Mouse (Mus musculus) embryonic fibroblast, embryonic 13.5 days (primary cell): ENCODE data around the gene Slc4a2. TPM values are rescaled to one million over a fixed set of nuclear protein-coding genes. Genes with fewer than 3 reads are reported as not detected.

Source experiments
- H3K27ac ChIP-seq: 2 replicates; pipeline ENCODE4 v1.5.1; 2012; ENCODE audit warnings: low read length, control low read depth, inconsistent platforms; ENCODE audit not compliant: insufficient read depth
- H3K4me1 ChIP-seq: 2 replicates; pipeline ENCODE4 v1.6.1; 2011; ENCODE audit warnings: low read length; ENCODE audit not compliant: control insufficient read depth, insufficient read depth
- H3K4me3 ChIP-seq: 2 replicates; pipeline ENCODE4 v1.5.1; 2011; ENCODE audit warnings: mild to moderate bottlenecking, control low read depth, low read length; ENCODE audit not compliant: insufficient read depth
- CTCF ChIP-seq: IDR thresholded peaks from 2 replicates; pipeline ENCODE4 v1.5.1; 2011; ENCODE audit warnings: mild to moderate bottlenecking, control low read depth, low read length, moderate library complexity, borderline replicate concordance; ENCODE audit not compliant: insufficient read depth
- POLR2A ChIP-seq: IDR thresholded peaks from 2 replicates; pipeline ENCODE4 v1.6.1; 2011; ENCODE audit warnings: low read depth, mild to moderate bottlenecking, control low read depth, low read length, moderate library complexity
- polyA plus RNA-seq: library from polyadenylated mRNA; stranded (reverse); fragments of >200 nt; gene quantifications from 2 replicates; pipeline ENCODE4 v1.2.4, GENCODE M21; 2011; ENCODE audit warnings: low read depth; ENCODE audit not compliant: missing spikeins, insufficient read length

Gene Slc4a2
- polyA plus RNA-seq, 1 experiment = 59.0 TPM

DNA sequence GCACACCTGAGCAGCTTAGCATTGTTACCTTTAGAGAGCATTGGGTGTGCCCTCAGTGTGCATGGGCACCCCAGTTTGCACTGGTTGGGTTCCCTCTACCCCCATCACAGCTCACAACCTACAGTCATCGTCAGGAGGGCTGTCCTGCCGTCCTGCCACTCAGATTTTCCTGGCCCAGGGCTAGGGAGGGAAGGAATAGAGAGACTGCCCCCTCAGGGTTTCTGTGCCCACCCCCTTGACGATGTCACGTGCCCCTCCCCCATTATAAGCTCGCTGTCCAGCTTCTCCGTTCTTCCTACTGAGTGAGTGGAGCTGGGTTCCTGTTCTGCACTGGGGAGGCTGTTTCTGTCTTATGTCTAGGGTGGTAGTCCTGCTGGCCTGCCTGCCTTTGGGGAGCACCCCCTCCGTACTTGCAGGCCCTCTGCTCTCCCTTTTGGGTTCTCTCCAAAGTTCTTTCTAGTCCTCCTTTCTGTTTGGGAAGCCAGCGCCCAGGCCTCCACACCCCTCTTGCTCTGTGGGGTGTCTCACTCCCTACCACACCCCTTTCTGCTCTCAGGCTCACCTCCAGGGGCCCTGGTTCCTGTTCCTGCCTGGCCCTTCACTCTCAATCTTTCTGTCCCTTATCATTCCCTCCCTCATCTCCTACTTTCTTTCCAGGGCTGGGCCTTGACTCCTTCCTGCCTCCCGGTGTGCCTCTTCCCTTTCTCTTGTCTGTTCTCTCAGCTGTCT lies 3.1 kb downstream of the Slc4a2 start:
- Histone ChIP-seq H3K27ac (peak overlapping the region; percentile 27), H3K4me1 (peaks cover 4% of the 10 kb centered on the region), H3K4me3 (peak overlapping the region; percentile 74)
- TF ChIP-seq POLR2A (peak; percentile 58), CTCF (no peak)

DNA sequence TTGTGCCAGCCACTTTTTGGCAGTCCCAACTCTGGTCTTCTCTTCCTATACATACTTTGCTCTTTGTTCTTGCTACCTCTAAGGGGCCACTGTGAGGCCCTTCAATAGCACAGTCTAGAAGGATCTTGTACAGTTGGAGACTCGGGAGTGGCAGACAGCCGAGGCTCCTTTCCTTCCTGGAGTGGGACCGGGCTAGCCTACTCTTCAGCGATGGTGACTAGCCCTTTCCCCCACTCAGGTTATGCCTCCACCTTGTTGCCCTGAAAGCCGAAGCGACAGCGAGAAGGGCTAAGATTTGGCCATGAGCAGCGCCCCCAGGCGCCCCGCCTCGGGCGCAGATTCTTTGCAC lies 3.6 kb downstream of the Slc4a2 start:
- Histone ChIP-seq H3K27ac (peak overlapping the region; percentile 27), H3K4me1 (peaks cover 4% of the 10 kb centered on the region), H3K4me3 (peak overlapping the region; percentile 74)
- TF ChIP-seq POLR2A (no peak), CTCF (no peak)

GRCm38 (mm10) chr5:24427981-24428402 lies 4.4 kb downstream of the Slc4a2 start:
- H3K4me1 ChIP-seq = peaks cover 4% of the 10 kb centered on the region
- peak overlapping the region; percentile 3; the same call in 1 of the 2 replicates for H3K4me3 ChIP-seq
- H3K27ac ChIP-seq = no peak overlapping the region
- TF ChIP-seq CTCF = no peak
- TF ChIP-seq POLR2A = no peak

DNA sequence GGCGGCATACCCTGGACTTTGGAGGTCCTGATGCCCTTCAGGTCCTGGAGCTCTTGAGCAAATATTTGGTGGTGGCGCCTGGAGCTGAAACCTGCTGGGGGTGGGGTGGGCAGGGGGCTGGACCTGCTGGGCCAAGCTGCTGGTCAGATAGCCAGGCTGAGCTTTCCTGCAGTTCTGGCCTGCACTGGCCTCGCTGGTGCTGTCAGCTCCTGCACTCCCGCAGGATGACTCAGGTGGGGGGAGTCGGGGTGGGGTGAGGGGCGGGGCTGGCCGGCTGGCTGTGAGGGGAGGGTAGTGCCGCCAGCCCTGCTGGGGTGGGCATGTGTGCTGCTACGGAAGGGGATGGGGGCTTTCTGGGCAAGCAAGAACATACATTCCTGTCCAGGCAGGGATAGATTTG lies 5.0 kb downstream of the Slc4a2 start:
- Histone ChIP-seq H3K27ac (no peak overlapping the region), H3K4me3 (peak overlapping the region; percentile 3; the same call in 1 of the 2 replicates), H3K4me1 (peaks cover 4% of the 10 kb centered on the region)
- TF ChIP-seq POLR2A (peak; percentile 43; the same call in 1 of the 2 replicates), CTCF (no peak)

DNA sequence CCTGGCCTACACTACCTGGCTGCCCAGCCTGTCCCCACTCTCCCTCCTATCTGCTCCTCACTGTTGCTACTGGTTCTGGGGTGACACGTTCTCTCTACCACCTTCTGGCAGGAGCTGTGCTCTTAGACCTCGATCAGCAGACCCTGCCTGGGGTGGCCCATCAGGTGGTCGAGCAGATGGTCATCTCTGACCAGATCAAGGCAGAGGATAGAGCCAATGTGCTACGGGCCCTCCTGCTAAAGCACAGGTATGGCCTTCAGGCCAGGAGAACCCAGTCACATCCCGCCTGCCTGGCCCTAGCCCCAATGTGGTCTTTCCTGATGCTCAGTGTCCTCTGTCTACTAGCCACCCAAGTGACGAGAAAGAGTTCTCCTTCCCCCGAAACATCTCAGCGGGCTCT lies 10.4 kb downstream of the Slc4a2 start:
- Histone ChIP-seq H3K27ac (no peak overlapping the region), H3K4me1 (no peaks in the 10 kb centered on the region), H3K4me3 (no peak overlapping the region)
- no peak for TF ChIP-seq POLR2A

GRCm38 (mm10) chr5:24441187-24441586 lies 17.6 kb downstream of the Slc4a2 start:
- H3K27ac ChIP-seq = no peak overlapping the region
- peaks cover 4% of the 10 kb centered on the region; the same call in 1 of the 2 replicates for H3K4me1 ChIP-seq
- TF ChIP-seq CTCF (no peak), POLR2A (no peak)
- H3K4me3 ChIP-seq = no peak overlapping the region

- no peak overlapping the region for H3K27ac ChIP-seq
- H3K4me1 ChIP-seq = peaks cover 4% of the 10 kb centered on the region; the same call in 1 of the 2 replicates
- H3K4me3 ChIP-seq = no peak overlapping the region
- TF ChIP-seq POLR2A (no peak; the same call in 1 of the 2 replicates), CTCF (no peak)
Observed at GRCm38 (mm10) chr5:24442029-24442428, 18.4 kb downstream of the Slc4a2 start.

- TF ChIP-seq CTCF (no peak), POLR2A (no peak; the same call in 1 of the 2 replicates)
- H3K4me3 ChIP-seq = no peak overlapping the region
- H3K27ac ChIP-seq = no peak overlapping the region
- peaks cover 4% of the 10 kb centered on the region; the same call in 1 of the 2 replicates for H3K4me1 ChIP-seq
Observed at GRCm38 (mm10) chr5:24443204-24443603, 19.6 kb downstream of the Slc4a2 start.

GRCm38 (mm10) chr5:24443927-24444326 lies 20.3 kb downstream of the Slc4a2 start:
- TF ChIP-seq POLR2A (peak; percentile 19; the same call in 1 of the 2 replicates), CTCF (no peak)
- Histone ChIP-seq H3K27ac (no peak overlapping the region), H3K4me3 (peak overlapping the region; percentile 75), H3K4me1 (peaks cover 4% of the 10 kb centered on the region; the same call in 1 of the 2 replicates)

DNA sequence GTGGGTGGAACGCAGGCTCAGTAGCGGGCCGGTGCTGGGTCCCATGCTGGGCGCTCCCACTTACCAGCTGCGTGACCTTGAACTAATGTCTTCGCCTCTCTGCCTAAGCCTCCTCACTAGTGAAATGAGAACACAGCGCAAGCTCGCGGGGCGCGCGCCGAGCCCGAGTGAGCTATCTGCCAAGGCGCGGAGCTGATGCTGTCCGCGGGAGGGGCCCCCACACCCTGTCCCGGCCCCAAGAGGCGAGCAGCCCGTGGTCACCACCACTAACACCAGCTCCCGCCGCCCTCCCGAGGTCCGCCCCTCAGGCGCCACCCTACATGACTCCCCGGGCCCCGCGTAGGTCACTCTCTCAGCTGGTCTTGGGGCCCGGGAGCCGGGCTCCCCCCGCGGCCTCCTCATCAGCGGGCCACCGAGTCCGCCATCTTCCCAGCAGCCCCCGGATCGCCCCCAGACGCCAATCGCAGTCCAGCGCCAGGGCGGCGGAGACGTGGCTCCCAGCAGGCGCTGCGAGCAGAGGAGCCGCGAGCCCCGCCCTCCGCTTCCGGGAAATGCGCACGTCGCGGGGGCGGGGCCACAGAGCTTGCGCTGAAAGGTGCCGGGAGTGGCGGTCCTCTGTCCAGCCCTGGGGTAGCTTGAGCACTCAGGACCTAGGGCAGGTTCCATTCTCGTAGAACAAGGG lies 21.2 kb downstream of the Slc4a2 start, which contains the start of gene Fastk:
Fastk (minus strand) TSS at position 542 of the 682 bp plus-strand sequence.
- H3K27ac ChIP-seq = peak within 1 kb of the TSS; percentile 55
- no peak; the same call in none of the 2 replicates for TF ChIP-seq POLR2A
- TF ChIP-seq CTCF = no peak
- H3K4me3 ChIP-seq = peak within 1 kb of the TSS; percentile 75
- peaks cover 4% of the 10 kb centered on the region; the same call in 1 of the 2 replicates for H3K4me1 ChIP-seq
